ENCODE assay signal across 21 mouse cellular contexts in genomic region chr9:57402318-57403251, GRCm38 (mm10). TPM values are rescaled to one million over a fixed set of nuclear protein-coding genes. Genes with fewer than 3 reads are reported as not detected.
DNase-seq lines count a peak whose midpoint lies in the region; ATAC-seq and TF ChIP-seq lines count a peak whose summit lies in the region.
"Had no signal": no experiment of that assay in that cellular context is flagged by ENCODE, and none has a peak within 500 bp of the region (broad histone marks: within the 10 kb centered on the region; RNA-seq: fewer than 3 reads in every experiment).

No protein-coding gene starts in this region.

- TF ChIP-seq POLR2A in thymus, adult 2 months (IDR thresholded peaks at IDR 0.05; ENCODE audit: control insufficient read depth, extremely low read depth, insufficient read depth, low read length, poor library complexity): no peak

- no peak overlapping the region for H3K9ac ChIP-seq in intestine, embryonic 16.5 days (ENCODE audit: low read depth, low read length)
- H3K9ac ChIP-seq: heart, embryonic 13.5 days; hindbrain, embryonic 13.5 days; limb, embryonic 15.5 days; liver, postnatal 0 days had no signal

- no peak for TF ChIP-seq CTCF in thymus, adult 2 months (IDR thresholded peaks at IDR 0.05; ENCODE audit: borderline replicate concordance, control insufficient read depth, extremely low read depth, insufficient read depth, low read length, poor library complexity)

- no peak overlapping the region for H3K4me2 ChIP-seq in intestine, embryonic 16.5 days (ENCODE audit: low read depth, low read length)
- H3K4me2 ChIP-seq: heart, embryonic 13.5 days; hindbrain, embryonic 13.5 days; limb, embryonic 15.5 days had no signal

- H3K4me1 ChIP-seq in heart, embryonic 10.5 days: peaks cover 8% of the 10 kb centered on the region; the same call in 1 of the 2 replicates
- H3K4me1 ChIP-seq in thymus, adult 2 months (replicated peaks; ENCODE audit: control insufficient read depth, insufficient read depth, low read length): peaks cover 19% of the 10 kb centered on the region
- 0 out of 2 replicates have a peak, but pooled peaks cover 6% of the 10 kb centered on the region for H3K4me1 ChIP-seq in intestine, embryonic 16.5 days (ENCODE audit: control insufficient read depth, insufficient read depth, low read length)
- H3K4me1 ChIP-seq: hindbrain, embryonic 13.5 days; limb, embryonic 15.5 days; midbrain, embryonic 10.5 days had no signal

- H3K4me3 ChIP-seq in heart, embryonic 10.5 days: no peak overlapping the region
- H3K4me3 ChIP-seq in thymus, adult 2 months (ENCODE audit: control insufficient read depth, insufficient read depth, low read length): no peak overlapping the region
- H3K4me3 ChIP-seq in intestine, embryonic 16.5 days (ENCODE audit: low read length): no peak overlapping the region
- H3K4me3 ChIP-seq: erythroblast, embryonic 14.5 days; heart, embryonic 13.5 days; hindbrain, embryonic 13.5 days; limb, embryonic 15.5 days; midbrain, embryonic 10.5 days had no signal

- peak; percentile 94 for ATAC-seq in intestine, embryonic 16.5 days
- ATAC-seq: liver, postnatal 0 days had no signal

- H3K9me3 ChIP-seq in heart, embryonic 10.5 days: no peaks in the 10 kb centered on the region; the same call in 1 of the 2 replicates
- H3K9me3 ChIP-seq in intestine, embryonic 16.5 days (ENCODE audit: control insufficient read depth, low read length): peaks cover 10% of the 10 kb centered on the region
- H3K9me3 ChIP-seq: limb, embryonic 15.5 days had no signal

- H3K27me3 ChIP-seq in heart, embryonic 10.5 days (ENCODE audit: insufficient read depth, poor library complexity, severe bottlenecking): no peaks in the 10 kb centered on the region
- no peaks in the 10 kb centered on the region for H3K27me3 ChIP-seq in thymus, adult 2 months (ENCODE audit: control insufficient read depth, insufficient read depth, low read length)
- H3K27me3 ChIP-seq in intestine, embryonic 16.5 days (replicated peaks; ENCODE audit: control insufficient read depth, insufficient read depth, low read length): no peaks in the 10 kb centered on the region
- H3K27me3 ChIP-seq: heart, embryonic 13.5 days; hindbrain, embryonic 13.5 days; limb, embryonic 15.5 days had no signal

- H3K36me3 ChIP-seq in heart, embryonic 10.5 days: no peaks in the 10 kb centered on the region
- H3K36me3 ChIP-seq in thymus, adult 2 months (ENCODE audit: control insufficient read depth, insufficient read depth, low read length): no peaks in the 10 kb centered on the region
- H3K36me3 ChIP-seq in intestine, embryonic 16.5 days (ENCODE audit: control insufficient read depth, insufficient read depth, low read length): no peaks in the 10 kb centered on the region
- H3K36me3 ChIP-seq: G1E; hindbrain, embryonic 13.5 days; limb, embryonic 15.5 days; midbrain, embryonic 10.5 days had no signal

- peak; percentile 76 for DNase-seq in heart, embryonic 10.5 days (ENCODE audit: low spot score)
- no peak for DNase-seq in heart, adult 8-10 months (ENCODE audit: low spot score)
- DNase-seq in thymus, adult 2 months: peak; percentile 28
- DNase-seq in thymus, postnatal 4 days: no peak
- peak; percentile 32 for DNase-seq in thymus, postnatal 25 days
- no peak for DNase-seq in urinary bladder, postnatal 25 days (ENCODE audit: low spot score)
- DNase-seq in ovary, postnatal 36 days (ENCODE audit: low spot score): no peak
- DNase-seq: adrenal gland, postnatal 10 days; cerebellum, adult 9-10 months; gastrocnemius, postnatal 10 days; kidney, adult 11 months; kidney, postnatal 10 days; liver, postnatal 0 days; right cerebral cortex, postnatal 4 days had no signal

- WGBS in heart, embryonic 10.5 days: 72% methylated on average over 15 of the region's 15 CpGs
- 34% methylated on average over 15 of the region's 15 CpGs for WGBS in thymus, adult 2 months
- 76% methylated on average over 15 of the region's 15 CpGs for WGBS in intestine, embryonic 16.5 days

- no peak overlapping the region for H3K27ac ChIP-seq in heart, embryonic 10.5 days
- H3K27ac ChIP-seq in thymus, adult 2 months (ENCODE audit: control insufficient read depth, insufficient read depth, low read length): no peak overlapping the region
- peak overlapping the region; percentile 69; the same call in 1 of the 2 replicates for H3K27ac ChIP-seq in intestine, embryonic 16.5 days (ENCODE audit: low read length)
- H3K27ac ChIP-seq: heart, embryonic 13.5 days; hindbrain, embryonic 13.5 days; limb, embryonic 15.5 days; midbrain, embryonic 10.5 days had no signal

RNA-seq across cellular contexts. Expression of gene Ppcdc, which starts 37.3 kb away (rescaled TPM):
- polyA plus RNA-seq in heart, embryonic 10.5 days (2016; fragmentation: Nextera tagmentation; extraction: Ambion mirVana): 21.3 and 21.5 TPM in 2 replicates
- total RNA-seq in heart, adult 8-10 months (2022): 10 to 100 TPM in 2 of 4 experiments, 1 to 10 TPM in 2; 7.0 to 18.5 (median 9.7) TPM
- 73.8 and 82.9 TPM in 2 replicates for polyA plus RNA-seq in thymus, adult 2 months (2012; rRNA removed)
- 25.2 and 29.4 TPM in 2 replicates for polyA plus RNA-seq in intestine, embryonic 16.5 days (2015; fragmentation: Nextera tagmentation; extraction: Ambion mirVana)

Comparison
In these comparisons a context has a peak if more than half of its experiments do, and no peak if none do; other contexts are left out.
1. DNase-seq: peak in heart, embryonic 10.5 days (single experiment), thymus, adult 2 months (single experiment) and thymus, postnatal 25 days (single experiment); none in heart, adult 8-10 months (single experiment), thymus, postnatal 4 days (single experiment), urinary bladder, postnatal 25 days (single experiment) and ovary, postnatal 36 days (single experiment).